Mouse (Mus musculus): Measurements from ENCODE around the gene Tmem131l.

- TF ChIP-seq CTCF (IDR thresholded peaks at IDR 0.05; ENCODE audit: borderline replicate concordance, extremely low read depth, insufficient read depth, insufficient read length): no peak
- TF ChIP-seq POLR2A (IDR thresholded peaks at IDR 0.05; ENCODE audit: borderline replicate concordance, extremely low read depth, insufficient read depth, insufficient read length, poor library complexity, severe bottlenecking): no peak
Measured at GRCm38 (mm10) chr3:84002433-84003090, 37.4 kb downstream of the Tmem131l start.
